Mouse (Mus musculus) small intestine, adult 2 months (tissue): ENCODE data around the gene Drap1. TPM values are rescaled to one million over a fixed set of nuclear protein-coding genes. Genes with fewer than 3 reads are reported as not detected.
A peak's percentile ranks its signal among the peaks of the same experiment; 100 is the strongest.

Source experiments
- H3K27ac ChIP-seq: fragments of 200-500 bp; 2 replicates; pipeline ENCODE4 v1.5.1; 2012; ENCODE audit warnings: low read depth, low read length, control low read depth, inconsistent platforms; ENCODE audit not compliant: insufficient read depth
- H3K27me3 ChIP-seq: fragments of 200-500 bp; 2 replicates; pipeline ENCODE4 v1.6.1; 2012; ENCODE audit warnings: mild to moderate bottlenecking, moderate library complexity, low read length, inconsistent platforms; ENCODE audit not compliant: control insufficient read depth, insufficient read depth
- H3K36me3 ChIP-seq: fragments of 200-500 bp; 2 replicates; pipeline ENCODE4 v1.6.1; 2012; ENCODE audit warnings: mild to moderate bottlenecking, low read length, control low read depth, inconsistent platforms; ENCODE audit not compliant: control insufficient read depth, insufficient read depth
- H3K4me1 ChIP-seq: fragments of 200-500 bp; 2 replicates; pipeline ENCODE4 v1.6.1; 2012; ENCODE audit warnings: low read length, inconsistent platforms, mixed read lengths; ENCODE audit not compliant: control insufficient read depth, insufficient read depth, insufficient read length
- H3K4me3 ChIP-seq: fragments of 200-500 bp; 2 replicates; pipeline ENCODE4 v1.5.1; 2012; ENCODE audit warnings: low read depth, mild to moderate bottlenecking, control low read depth, inconsistent platforms, low read length, moderate library complexity
- CTCF ChIP-seq: fragments of 200-500 bp; IDR thresholded peaks from 2 replicates; pipeline ENCODE4 v1.5.1; 2012; ENCODE audit warnings: low read depth, mild to moderate bottlenecking, control low read depth, inconsistent platforms, low read length, moderate library complexity, mixed read lengths; ENCODE audit not compliant: insufficient replicate concordance, insufficient read length; ENCODE audit errors: extremely low read depth
- POLR2A ChIP-seq: fragments of 200-500 bp; IDR thresholded peaks from 2 replicates; pipeline ENCODE4 v1.6.1; 2012; ENCODE audit warnings: low read depth, mild to moderate bottlenecking, control low read depth, inconsistent platforms, low read length, moderate library complexity
- WGBS: fragments of 180-500 bp; shearing (Covaris S2); methylation state at CpG from one replicate; pipeline ENCODE4 v1.1.7; 2018; 5-methylcytosine and 5-hydroxymethylcytosine counted together
- polyA plus RNA-seq: library from polyadenylated mRNA; depleted of rRNA; stranded (reverse); fragments of >200 nt; gene quantifications from 2 replicates; pipeline ENCODE4 v1.2.3, GENCODE M21; 2012; rRNA removed

Gene Drap1
- polyA plus RNA-seq, result 32.9 and 63.2 TPM in 2 replicates

DNA sequence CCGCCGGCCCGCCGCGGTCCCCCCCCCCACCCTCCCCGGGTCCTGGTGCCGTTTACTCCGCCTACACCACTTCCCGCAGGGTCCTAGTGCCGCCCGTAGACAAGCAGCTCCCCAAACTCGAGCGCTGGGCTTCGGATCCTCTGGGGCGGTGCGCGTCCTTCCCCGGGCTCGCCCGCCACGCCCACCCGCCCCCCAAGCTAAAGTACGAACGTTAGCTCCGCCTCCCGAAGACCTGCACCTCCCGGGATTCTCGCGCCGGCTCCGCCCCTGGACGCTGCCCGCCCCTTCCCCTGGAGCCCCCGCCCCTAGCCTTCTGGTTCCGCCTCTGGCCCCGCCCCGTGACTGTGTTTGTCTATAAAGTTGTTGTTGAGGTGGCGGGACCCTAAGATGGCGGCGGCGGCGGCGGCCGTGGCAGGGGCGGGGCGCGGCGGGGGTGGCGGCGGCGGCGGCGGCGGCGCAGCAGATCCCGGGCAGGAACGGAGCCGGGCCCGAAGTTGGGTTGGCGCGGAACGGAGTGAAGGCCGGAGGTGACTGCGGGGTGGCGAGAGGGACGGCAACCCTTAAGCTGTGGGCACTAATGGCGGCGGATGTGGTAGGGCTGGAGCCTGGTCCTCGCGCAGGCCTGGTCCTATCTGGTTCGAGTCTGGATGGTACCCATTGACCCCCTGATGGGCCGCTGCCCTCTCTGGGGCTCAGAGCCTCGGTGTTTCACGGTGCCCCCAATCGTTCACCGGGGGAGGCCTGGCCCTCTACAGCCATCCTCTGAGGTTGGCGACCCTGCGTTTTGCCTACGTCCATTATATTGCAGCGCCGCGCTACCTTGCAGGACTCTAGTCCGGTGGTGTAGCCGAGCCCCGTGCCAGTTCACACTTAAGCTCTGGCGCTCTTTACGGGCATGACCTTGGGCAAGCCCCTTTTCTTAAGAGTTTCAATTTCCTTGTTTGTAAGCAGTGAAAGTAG is at the start of gene Drap1, which contains the start of gene AI837181:
Gene Drap1 (minus strand): TSS at position 198 of the 960 bp plus-strand sequence.
Gene AI837181 (plus strand): TSS at position 363 of the 960 bp plus-strand sequence.
- WGBS, result under 1% methylated on average over 80 of the region's 87 CpGs
- peak within 1 kb of the TSS; percentile 93 for H3K4me3 ChIP-seq
- TF ChIP-seq CTCF, result no peak
- peak; percentile 51; the same call in 1 of the 2 replicates for TF ChIP-seq POLR2A
- H3K4me1 ChIP-seq, result peaks cover 17% of the 10 kb centered on the region
- peaks cover 30% of the 10 kb centered on the region for H3K36me3 ChIP-seq
- peak within 1 kb of the TSS; percentile 89 for H3K27ac ChIP-seq
- no peaks in the 10 kb centered on the region for H3K27me3 ChIP-seq

DNA sequence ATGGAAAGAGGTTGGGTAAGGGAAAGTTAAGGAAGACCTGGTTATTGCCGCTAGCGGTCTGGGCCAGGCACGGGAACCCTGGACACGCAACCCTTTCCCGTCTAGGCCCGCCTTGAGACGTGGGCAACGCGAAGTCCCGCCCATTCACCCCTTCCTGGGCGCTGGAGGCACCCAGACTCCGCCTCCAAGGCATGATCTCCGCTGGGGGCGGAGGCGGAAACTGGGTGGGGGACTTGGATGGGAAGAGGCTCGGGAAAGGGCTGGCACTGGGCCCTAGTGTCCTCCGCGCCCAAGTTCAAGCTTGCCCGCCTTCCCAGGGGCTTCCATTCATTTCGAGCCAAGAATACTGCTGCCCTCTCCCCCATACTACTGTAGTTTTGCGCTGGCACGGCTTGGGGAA is 48.9 kb upstream of the Drap1 start, which contains the start of gene Efemp2:
Gene Efemp2 (plus strand): TSS at position 235 of the 400 bp plus-strand sequence.
- peak within 1 kb of the TSS; percentile 50 for H3K4me3 ChIP-seq
- H3K27me3 ChIP-seq, result no peaks in the 10 kb centered on the region
- TF ChIP-seq CTCF, result no peak
- no peak for TF ChIP-seq POLR2A
- H3K27ac ChIP-seq, result peak within 1 kb of the TSS; percentile 25; the same call in 1 of the 2 replicates
- H3K36me3 ChIP-seq, result no peaks in the 10 kb centered on the region
- peaks cover 5% of the 10 kb centered on the region; the same call in 1 of the 2 replicates for H3K4me1 ChIP-seq
- 3% methylated on average over 22 of the region's 22 CpGs for WGBS

DNA sequence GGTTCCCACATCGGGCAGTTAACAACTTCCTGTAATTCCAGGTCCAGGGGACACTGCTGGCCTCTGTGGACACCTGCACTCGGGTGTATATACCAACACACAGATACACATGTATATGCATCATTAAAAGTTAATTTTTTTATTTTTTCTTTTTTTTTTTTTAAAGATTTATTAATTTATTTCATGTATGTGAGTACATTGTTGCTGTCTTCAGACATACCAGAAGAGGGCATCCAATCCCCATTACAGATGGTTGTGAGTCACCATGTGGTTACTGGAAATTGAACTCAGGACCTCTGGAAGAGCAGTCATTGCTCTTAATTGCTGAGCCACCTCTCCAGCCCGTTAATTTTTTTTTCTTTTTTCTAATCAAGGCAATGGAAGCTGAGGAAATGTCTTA is 48.1 kb upstream of the Drap1 start:
- no peak overlapping the region for H3K27ac ChIP-seq
- WGBS, result 71% methylated on average over 3 of the region's 3 CpGs
- H3K27me3 ChIP-seq, result no peaks in the 10 kb centered on the region
- H3K4me1 ChIP-seq, result peaks cover 5% of the 10 kb centered on the region; the same call in 1 of the 2 replicates
- no peak for TF ChIP-seq CTCF
- TF ChIP-seq POLR2A, result no peak
- H3K4me3 ChIP-seq, result no peak overlapping the region
- H3K36me3 ChIP-seq, result 0 out of 2 replicates have a peak, but pooled peaks cover 1% of the 10 kb centered on the region

DNA sequence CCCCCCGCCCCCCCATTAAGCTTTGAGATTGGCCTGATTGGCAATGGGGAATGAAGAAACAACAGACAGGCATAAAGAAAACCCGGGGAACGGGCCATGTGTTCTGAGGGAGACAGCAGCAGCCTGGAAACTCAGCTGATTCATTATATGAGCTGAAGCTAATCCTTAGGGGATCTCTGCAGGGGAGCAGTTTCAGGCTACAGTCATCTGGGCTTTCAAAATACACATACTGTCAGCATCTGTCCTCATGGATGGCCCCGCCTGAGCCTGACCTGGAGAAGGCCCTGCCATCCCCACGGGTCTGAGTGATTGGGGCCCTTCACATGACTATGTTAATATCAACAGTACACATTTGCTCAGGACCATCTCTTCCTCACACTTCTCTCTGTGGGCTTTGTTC is 47.1 kb upstream of the Drap1 start:
- no peak overlapping the region for H3K4me3 ChIP-seq
- TF ChIP-seq POLR2A (no peak), CTCF (no peak)
- no peaks in the 10 kb centered on the region for H3K27me3 ChIP-seq
- H3K4me1 ChIP-seq, result peaks cover 5% of the 10 kb centered on the region; the same call in 1 of the 2 replicates
- WGBS, result 60% methylated on average over 5 of the region's 5 CpGs
- H3K27ac ChIP-seq, result no peak overlapping the region
- H3K36me3 ChIP-seq, result peaks cover 7% of the 10 kb centered on the region; the same call in 1 of the 2 replicates

DNA sequence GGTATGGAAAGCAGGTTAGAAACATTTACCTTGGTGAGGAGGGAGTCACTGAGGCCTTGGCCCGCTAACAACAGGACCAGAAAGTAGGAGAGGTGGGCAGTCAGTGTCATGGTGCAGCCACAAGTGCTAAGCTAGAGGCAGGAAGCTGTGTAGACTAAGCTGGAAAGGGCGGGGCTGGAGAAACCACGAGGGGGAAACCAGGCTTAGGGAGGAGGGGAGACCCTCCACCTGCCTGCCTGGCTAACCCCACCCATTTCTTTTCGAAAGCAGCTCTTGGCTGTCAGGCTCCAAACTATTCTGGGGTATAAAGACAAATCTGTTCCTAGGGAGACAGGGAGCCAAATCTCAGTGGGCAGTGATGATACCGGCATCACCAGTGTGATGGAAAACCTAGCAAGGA is 43.6 kb upstream of the Drap1 start, which contains the start of gene Ctsw:
Gene Ctsw (minus strand): TSS at position 134 of the 400 bp plus-strand sequence.
- no peaks in the 10 kb centered on the region for H3K27me3 ChIP-seq
- TF ChIP-seq CTCF, result no peak
- TF ChIP-seq POLR2A, result no peak
- H3K27ac ChIP-seq, result peak within 1 kb of the TSS; percentile 46
- H3K4me1 ChIP-seq, result 0 out of 2 replicates have a peak, but pooled peaks cover under 1% of the 10 kb centered on the region
- WGBS, result 41% methylated on average over 5 of the region's 5 CpGs
- H3K36me3 ChIP-seq, result peaks cover 38% of the 10 kb centered on the region
- peak within 1 kb of the TSS; percentile 36 for H3K4me3 ChIP-seq

DNA sequence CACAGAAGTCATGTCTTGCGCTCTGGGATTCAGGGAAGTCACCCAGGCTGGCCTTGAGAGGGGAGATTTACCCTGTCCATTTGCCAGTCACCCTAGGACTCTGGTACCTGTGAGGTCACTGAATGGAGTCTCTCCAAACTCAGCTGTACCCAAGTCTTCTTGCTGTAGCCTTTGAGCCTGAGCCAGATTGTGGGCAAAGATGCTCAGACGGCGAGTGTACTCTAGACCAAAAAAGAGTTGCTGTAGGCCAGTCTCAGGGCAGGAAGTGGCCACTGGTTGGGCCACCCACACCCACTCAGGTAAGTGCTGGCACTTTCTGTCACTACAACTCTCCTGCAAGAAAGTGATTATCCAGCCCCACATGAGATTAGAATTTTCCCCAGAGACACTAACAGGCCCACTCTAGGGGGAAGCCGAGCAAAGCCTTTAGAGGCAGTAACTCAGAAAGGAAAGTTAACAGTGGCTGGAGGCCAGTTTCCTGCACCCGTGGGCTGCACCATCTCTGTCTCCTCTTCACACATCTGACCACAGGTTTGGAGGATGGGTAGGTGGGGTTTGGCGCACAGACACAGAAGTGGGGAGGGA is 42.2 kb upstream of the Drap1 start:
- TF ChIP-seq CTCF (no peak), POLR2A (no peak)
- H3K27ac ChIP-seq, result no peak overlapping the region
- no peaks in the 10 kb centered on the region for H3K27me3 ChIP-seq
- 79% methylated on average over 6 of the region's 6 CpGs for WGBS
- no peaks in the 10 kb centered on the region for H3K4me1 ChIP-seq
- no peak overlapping the region for H3K4me3 ChIP-seq
- peaks cover 47% of the 10 kb centered on the region for H3K36me3 ChIP-seq

DNA sequence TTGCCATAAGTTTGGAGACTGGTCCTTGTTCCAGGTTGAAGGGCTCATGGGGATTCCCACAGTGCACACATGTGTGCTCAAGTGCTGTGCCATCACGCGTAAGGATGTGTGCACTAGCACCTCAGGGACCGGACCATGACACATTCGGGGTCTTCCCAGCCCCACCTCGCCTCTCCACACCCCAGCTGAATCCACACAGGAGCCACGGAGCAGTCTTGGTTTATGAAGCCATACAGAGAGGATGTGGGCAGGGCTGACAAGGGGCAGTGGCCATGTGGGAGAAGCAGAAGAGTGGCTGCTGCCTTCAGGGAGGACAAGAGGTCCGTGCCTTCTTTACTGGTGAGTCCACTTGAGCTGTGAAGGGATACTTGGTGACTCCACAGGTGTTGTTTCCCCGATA is 40.3 kb upstream of the Drap1 start:
- Histone ChIP-seq H3K4me3 (no peak overlapping the region), H3K36me3 (peaks cover 47% of the 10 kb centered on the region), H3K27ac (no peak overlapping the region), H3K4me1 (peaks cover 2% of the 10 kb centered on the region; the same call in 1 of the 2 replicates), H3K27me3 (no peaks in the 10 kb centered on the region)
- 95% methylated on average over 8 of the region's 8 CpGs for WGBS
- TF ChIP-seq CTCF (no peak), POLR2A (no peak)
